ENCODE assay signal across 7 mouse cellular contexts in genomic region chr11:4260463-4261187, GRCm38 (mm10). TPM values are rescaled to one million over a fixed set of nuclear protein-coding genes. Genes with fewer than 3 reads are reported as not detected.
DNase-seq lines count a peak whose midpoint lies in the region; ATAC-seq and TF ChIP-seq lines count a peak whose summit lies in the region.

No protein-coding gene starts in this region.

- no peaks in the 10 kb centered on the region for H3K36me3 ChIP-seq in thymus, adult 2 months (ENCODE audit: control insufficient read depth, insufficient read depth, low read length)
- H3K36me3 ChIP-seq in lung, postnatal 0 days (ENCODE audit: insufficient read depth, low read length) = no peaks in the 10 kb centered on the region

- no peak for TF ChIP-seq CTCF in thymus, adult 2 months (IDR thresholded peaks at IDR 0.05; ENCODE audit: borderline replicate concordance, control insufficient read depth, extremely low read depth, insufficient read depth, low read length, poor library complexity)
- no peak for TF ChIP-seq CTCF in gastrocnemius, adult 2 months (IDR thresholded peaks at IDR 0.05)
- TF ChIP-seq CTCF in lung, postnatal 0 days (IDR thresholded peaks at IDR 0.05) = no peak

- H3K4me2 ChIP-seq in lung, postnatal 0 days (replicated peaks; ENCODE audit: low read depth, low read length) = peak overlapping the region; percentile 40

- no peak overlapping the region for H3K27ac ChIP-seq in thymus, adult 2 months (ENCODE audit: control insufficient read depth, insufficient read depth, low read length)
- H3K27ac ChIP-seq in gastrocnemius, adult 2 months = peak overlapping the region; percentile 56; the same call in 1 of the 2 replicates
- peak overlapping the region; percentile 26; the same call in 1 of the 2 replicates for H3K27ac ChIP-seq in lung, postnatal 0 days (ENCODE audit: low read length)

- H3K9ac ChIP-seq in lung, postnatal 0 days (replicated peaks; ENCODE audit: low read depth) = no peak overlapping the region

- H3K27me3 ChIP-seq in thymus, adult 2 months (ENCODE audit: control insufficient read depth, insufficient read depth, low read length) = no peaks in the 10 kb centered on the region
- peaks cover 7% of the 10 kb centered on the region; the same call in 1 of the 2 replicates for H3K27me3 ChIP-seq in lung, postnatal 0 days (replicated peaks; ENCODE audit: insufficient read depth, low read length)

- peak; percentile 36 for DNase-seq in thymus, postnatal 4 days
- DNase-seq in thymus, adult 2 months = no peak
- peak; percentile 62 for DNase-seq in gastrocnemius, adult 2 months
- DNase-seq in kidney, adult 8-10 months = peak; percentile 48 to 50
- peak; percentile 75 for DNase-seq in lung, postnatal 0 days (ENCODE audit: low spot score)
- DNase-seq in frontal cortex, postnatal 14 days (ENCODE audit: low spot score in 2 of 2) = no peak

- peak; percentile 38 for ATAC-seq in lung, postnatal 0 days
- ATAC-seq in monocyte, adult 5-6 weeks (replicated peaks; ENCODE audit: insufficient number of reproducible peaks, low FRiP score, low TSS enrichment, poor library complexity, severe bottlenecking) = no peak

- H3K9me3 ChIP-seq in lung, postnatal 0 days (ENCODE audit: low read length) = no peaks in the 10 kb centered on the region

- TF ChIP-seq EP300 in lung, postnatal 0 days (IDR thresholded peaks at IDR 0.05) = peak; percentile 71; the same call in 1 of the 2 replicates

- WGBS in thymus, adult 2 months = 10% methylated on average over 14 of the region's 14 CpGs
- whole genome bisulfite sequencing in lung, postnatal 0 days = 12% methylated on average over 14 of the region's 14 CpGs

- no peak overlapping the region for H3K4me3 ChIP-seq in thymus, adult 2 months (ENCODE audit: control insufficient read depth, insufficient read depth, low read length)
- peak overlapping the region; percentile 34 for H3K4me3 ChIP-seq in gastrocnemius, adult 2 months
- H3K4me3 ChIP-seq in lung, postnatal 0 days (ENCODE audit: low read depth, low read length) = no peak overlapping the region

- no peak for TF ChIP-seq POLR2A in thymus, adult 2 months (IDR thresholded peaks at IDR 0.05; ENCODE audit: control insufficient read depth, extremely low read depth, insufficient read depth, low read length, poor library complexity)

- intact Hi-C loops in gastrocnemius, adult 2 months (cut with DNase I) = no loop called here

- peaks cover 29% of the 10 kb centered on the region for H3K4me1 ChIP-seq in thymus, adult 2 months (replicated peaks; ENCODE audit: control insufficient read depth, insufficient read depth, low read length)
- H3K4me1 ChIP-seq in lung, postnatal 0 days (ENCODE audit: insufficient read depth, low read depth, low read length) = peaks cover 22% of the 10 kb centered on the region

RNA-seq across cellular contexts. Expression of gene Lif, which starts 3.3 kb away (rescaled TPM):
- 1.7 and 2.2 TPM in 2 replicates for polyA plus RNA-seq in thymus, adult 2 months (2012; rRNA removed)
- total RNA-seq in gastrocnemius, adult 2 months (2021) = under 1 TPM; 0.17 to 0.23 TPM
- 0.57 and 0.94 TPM in 2 replicates for polyA plus RNA-seq in lung, postnatal 0 days (2015; fragmentation: Nextera tagmentation; extraction: Ambion mirVana)
- 0.29 to 1.1 TPM (median 0.32 TPM) in 3 replicates for total RNA-seq in monocyte, adult 5-6 weeks (2017)

RNA-seq across cellular contexts. Expression of gene Osm, which starts 24.4 kb away (rescaled TPM):
- polyA plus RNA-seq in thymus, adult 2 months (2012; rRNA removed) = 5.3 and 5.8 TPM in 2 replicates
- total RNA-seq in gastrocnemius, adult 2 months (2021) = not detected
- polyA plus RNA-seq in lung, postnatal 0 days (2015; fragmentation: Nextera tagmentation; extraction: Ambion mirVana) = 0.69 and 1.3 TPM in 2 replicates
- total RNA-seq in monocyte, adult 5-6 weeks (2017) = 75.5 to 155 TPM (median 106 TPM) in 3 replicates

RNA-seq across cellular contexts. Expression of gene Castor1, which starts 42.6 kb away (rescaled TPM):
- 23.3 and 34.5 TPM in 2 replicates for polyA plus RNA-seq in thymus, adult 2 months (2012; rRNA removed)
- 1 to 10 TPM; 2.0 to 2.6 TPM for total RNA-seq in gastrocnemius, adult 2 months (2021)
- 16.5 and 17.8 TPM in 2 replicates for polyA plus RNA-seq in lung, postnatal 0 days (2015; fragmentation: Nextera tagmentation; extraction: Ambion mirVana)
- 0.64 to 8.6 TPM (median 2.4 TPM) in 3 replicates for total RNA-seq in monocyte, adult 5-6 weeks (2017)

Comparison
In these comparisons a context has a peak if more than half of its experiments do, and no peak if none do; other contexts are left out.
1. DNase-seq: peak in thymus, postnatal 4 days (single experiment), gastrocnemius, adult 2 months (single experiment), kidney, adult 8-10 months (2 of 2) and lung, postnatal 0 days (single experiment); none in thymus, adult 2 months (single experiment) and frontal cortex, postnatal 14 days (0 of 2).
2. RNA of gene Osm, which starts 24.4 kb away (total RNA-seq): 75.5 to 155 TPM in monocyte, adult 5-6 weeks; not detected in gastrocnemius, adult 2 months; every median in the first group is over 10 times any median in the second.